ENCODE assay signal across 16 mouse cellular contexts in the genomic region with DNA sequence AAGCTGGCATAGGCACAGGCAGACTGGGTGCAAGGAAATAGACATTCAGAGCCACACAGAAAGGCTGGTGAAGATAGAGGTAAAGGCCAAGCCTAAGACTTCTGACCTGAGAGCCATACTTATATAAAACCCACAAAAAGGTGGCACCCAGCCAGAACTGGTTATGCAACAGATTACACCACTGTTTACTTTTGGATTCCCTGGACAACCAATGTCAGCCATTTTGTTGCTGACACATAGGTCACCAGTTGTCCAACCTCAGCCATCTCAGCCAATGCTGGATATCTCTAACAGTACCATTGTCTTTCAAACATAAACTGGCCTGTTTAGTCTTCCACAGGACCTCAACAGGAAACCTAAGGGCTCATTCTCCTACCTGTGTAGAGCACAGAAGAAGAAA. TPM values are rescaled to one million over a fixed set of nuclear protein-coding genes. Genes with fewer than 3 reads are reported as not detected.
DNase-seq lines count a peak whose midpoint lies in the region; ATAC-seq lines count a peak whose summit lies in the region.
"Had no signal": no experiment of that assay in that cellular context is flagged by ENCODE, and none has a peak within 500 bp of the region (broad histone marks: within the 10 kb centered on the region; RNA-seq: fewer than 3 reads in every experiment).

No protein-coding gene starts in this region.

- no peaks in the 10 kb centered on the region for H3K4me1 ChIP-seq in kidney, embryonic 15.5 days
- H3K4me1 ChIP-seq in lung, embryonic 15.5 days = no peaks in the 10 kb centered on the region
- no peaks in the 10 kb centered on the region for H3K4me1 ChIP-seq in forebrain, embryonic 12.5 days
- H3K4me1 ChIP-seq: forebrain, embryonic 13.5 days; heart, embryonic 15.5 days; hindbrain, embryonic 12.5 days; midbrain, embryonic 12.5 days had no signal

- no peak overlapping the region for H3K4me2 ChIP-seq in kidney, embryonic 15.5 days
- no peak overlapping the region for H3K4me2 ChIP-seq in lung, embryonic 15.5 days
- H3K4me2 ChIP-seq in forebrain, embryonic 12.5 days = no peak overlapping the region
- H3K4me2 ChIP-seq: forebrain, embryonic 13.5 days; heart, embryonic 15.5 days; hindbrain, embryonic 12.5 days; midbrain, embryonic 12.5 days had no signal

- no peak overlapping the region for H3K27ac ChIP-seq in kidney, embryonic 15.5 days
- H3K27ac ChIP-seq in lung, embryonic 15.5 days = no peak overlapping the region
- no peak overlapping the region for H3K27ac ChIP-seq in forebrain, embryonic 12.5 days
- H3K27ac ChIP-seq: forebrain, embryonic 13.5 days; heart, embryonic 15.5 days; hindbrain, embryonic 12.5 days; left cerebral cortex, adult 2 months; macrophage; midbrain, embryonic 12.5 days had no signal

- H3K36me3 ChIP-seq in kidney, embryonic 15.5 days = no peaks in the 10 kb centered on the region
- no peaks in the 10 kb centered on the region for H3K36me3 ChIP-seq in lung, embryonic 15.5 days
- H3K36me3 ChIP-seq in forebrain, embryonic 12.5 days (replicated peaks) = no peaks in the 10 kb centered on the region
- H3K36me3 ChIP-seq: heart, embryonic 15.5 days; hindbrain, embryonic 12.5 days; midbrain, embryonic 12.5 days had no signal

- DNase-seq in kidney, adult 11 months = peak; percentile 4
- DNase-seq in urinary bladder, postnatal 25 days (ENCODE audit: low spot score) = peak; percentile 9
- no peak for DNase-seq in urinary bladder, postnatal 4 days (ENCODE audit: low spot score in 2 of 2)
- DNase-seq in right cerebral cortex, postnatal 36 days (ENCODE audit: low spot score in 2 of 2) = no peak
- DNase-seq: cerebellum, adult 2 months; thymus, postnatal 4 days had no signal

- ATAC-seq in kidney, embryonic 15.5 days (replicated peaks; ENCODE audit: low FRiP score) = no peak
- ATAC-seq in lung, embryonic 15.5 days (ENCODE audit: borderline replicate concordance, extremely low read depth, low FRiP score, low TSS enrichment) = 0 out of 2 replicates have a peak, but pooled peaks have one; percentile 14
- no peak for ATAC-seq in forebrain, embryonic 12.5 days (ENCODE audit: low FRiP score)
- ATAC-seq: forebrain, embryonic 13.5 days; intestine, embryonic 16.5 days had no signal

- H3K9me3 ChIP-seq in kidney, embryonic 15.5 days (replicated peaks) = no peaks in the 10 kb centered on the region
- no peaks in the 10 kb centered on the region for H3K9me3 ChIP-seq in lung, embryonic 15.5 days
- no peaks in the 10 kb centered on the region for H3K9me3 ChIP-seq in forebrain, embryonic 12.5 days
- H3K9me3 ChIP-seq: forebrain, embryonic 13.5 days; heart, embryonic 15.5 days; hindbrain, embryonic 12.5 days; midbrain, embryonic 12.5 days had no signal

- H3K27me3 ChIP-seq in kidney, embryonic 15.5 days = no peaks in the 10 kb centered on the region
- H3K27me3 ChIP-seq in lung, embryonic 15.5 days = no peaks in the 10 kb centered on the region
- no peaks in the 10 kb centered on the region for H3K27me3 ChIP-seq in forebrain, embryonic 12.5 days
- H3K27me3 ChIP-seq: forebrain, embryonic 13.5 days; heart, embryonic 15.5 days; hindbrain, embryonic 12.5 days; midbrain, embryonic 12.5 days had no signal

- no peak overlapping the region for H3K4me3 ChIP-seq in kidney, embryonic 15.5 days (replicated peaks)
- H3K4me3 ChIP-seq in lung, embryonic 15.5 days = no peak overlapping the region
- H3K4me3 ChIP-seq in forebrain, embryonic 12.5 days (replicated peaks) = no peak overlapping the region
- H3K4me3 ChIP-seq: forebrain, embryonic 13.5 days; heart, embryonic 15.5 days; hindbrain, embryonic 12.5 days; left cerebral cortex, adult 2 months; midbrain, embryonic 12.5 days had no signal

- no peak overlapping the region for H3K9ac ChIP-seq in kidney, embryonic 15.5 days
- no peak overlapping the region for H3K9ac ChIP-seq in lung, embryonic 15.5 days
- no peak overlapping the region for H3K9ac ChIP-seq in forebrain, embryonic 12.5 days
- H3K9ac ChIP-seq: forebrain, embryonic 13.5 days; heart, embryonic 15.5 days; hindbrain, embryonic 12.5 days; midbrain, embryonic 12.5 days had no signal

RNA-seq across cellular contexts. Expression of a gene that starts 11.8 kb away (rescaled TPM):
- 1.5 and 1.8 TPM in 2 replicates for polyA plus RNA-seq in kidney, embryonic 15.5 days (2015; fragmentation: Nextera tagmentation; extraction: Ambion mirVana)
- polyA plus RNA-seq in lung, embryonic 15.5 days (2015; fragmentation: Nextera tagmentation; extraction: Ambion mirVana) = 8.2 and 9.8 TPM in 2 replicates
- polyA plus RNA-seq in forebrain, embryonic 12.5 days (2016; fragmentation: Nextera tagmentation; extraction: Ambion mirVana) = 4.6 and 6.2 TPM in 2 replicates
- polyA plus RNA-seq: macrophage had no signal

Comparison
In these comparisons a context has a peak if more than half of its experiments do, and no peak if none do; other contexts are left out.
1. DNase-seq: peak in kidney, adult 11 months (single experiment) and urinary bladder, postnatal 25 days (single experiment); none in urinary bladder, postnatal 4 days (0 of 2) and right cerebral cortex, postnatal 36 days (0 of 2).